Comparison of ENCODE assay signal across 16 mouse cellular contexts in genomic region chr3:88181374-88181773, GRCm38 (mm10). TPM values are rescaled to one million over a fixed set of nuclear protein-coding genes. Genes with fewer than 3 reads are reported as not detected.
A peak's percentile ranks its signal among the peaks of the same experiment; 100 is the strongest.
DNase-seq lines count a peak whose midpoint lies in the region; ATAC-seq lines count a peak whose summit lies in the region.
"Had no signal": no experiment of that assay in that cellular context is flagged by ENCODE, and none has a peak within 500 bp of the region (broad histone marks: within the 10 kb centered on the region; RNA-seq: fewer than 3 reads in every experiment).

No protein-coding gene starts in this region.

- H3K4me1 ChIP-seq in forebrain, embryonic 16.5 days (replicated peaks; ENCODE audit: control insufficient read depth, insufficient read depth, low read length), result peaks cover 5% of the 10 kb centered on the region
- peaks cover 3% of the 10 kb centered on the region; the same call in 1 of the 2 replicates for H3K4me1 ChIP-seq in forebrain, embryonic 11.5 days (replicated peaks; ENCODE audit: control insufficient read depth, insufficient read depth, low read length)

- H3K27me3 ChIP-seq in forebrain, embryonic 16.5 days (replicated peaks; ENCODE audit: control insufficient read depth, insufficient read depth, low read length), result no peaks in the 10 kb centered on the region
- no peaks in the 10 kb centered on the region for H3K27me3 ChIP-seq in forebrain, embryonic 11.5 days (ENCODE audit: control insufficient read depth, insufficient read depth, low read length)

- WGBS in forebrain, embryonic 16.5 days, result 58% methylated on average over 4 of the region's 4 CpGs
- WGBS in forebrain, embryonic 11.5 days, result 76% methylated on average over 4 of the region's 4 CpGs

- no peaks in the 10 kb centered on the region for H3K9me3 ChIP-seq in forebrain, embryonic 16.5 days (ENCODE audit: control insufficient read depth, low read length)
- no peaks in the 10 kb centered on the region for H3K9me3 ChIP-seq in forebrain, embryonic 11.5 days (ENCODE audit: control insufficient read depth, low read length)
- H3K9me3 ChIP-seq: embryonic facial prominence, embryonic 13.5 days; heart, embryonic 15.5 days; hindbrain, embryonic 13.5 days; midbrain, embryonic 13.5 days had no signal

- intact Hi-C loops in gastrocnemius, postnatal 14 days (cut with DNase I; ENCODE audit: low total_unique reads), result loop anchor here (5.0 kb wide), 2 partner anchors 44 to 94 kb away; no protein-coding TSS in a partner anchor

- H3K27ac ChIP-seq in forebrain, embryonic 16.5 days (ENCODE audit: low read length), result peak overlapping the region; percentile 41
- no peak overlapping the region for H3K27ac ChIP-seq in forebrain, embryonic 11.5 days (ENCODE audit: low read depth, low read length)
- H3K27ac ChIP-seq: embryonic facial prominence, embryonic 13.5 days; heart, embryonic 15.5 days; hindbrain, embryonic 13.5 days; liver, embryonic 14.5 days; midbrain, embryonic 13.5 days had no signal

- no peak overlapping the region for H3K9ac ChIP-seq in forebrain, embryonic 16.5 days (replicated peaks; ENCODE audit: low read depth, low read length)
- no peak overlapping the region for H3K9ac ChIP-seq in forebrain, embryonic 11.5 days (ENCODE audit: low read length)
- H3K9ac ChIP-seq: embryonic facial prominence, embryonic 13.5 days; heart, embryonic 15.5 days; hindbrain, embryonic 13.5 days; liver, embryonic 14.5 days; midbrain, embryonic 13.5 days had no signal

- ATAC-seq in forebrain, embryonic 16.5 days, result no peak
- ATAC-seq in forebrain, embryonic 11.5 days (replicated peaks; ENCODE audit: low FRiP score), result no peak
- ATAC-seq: intestine, postnatal 0 days; midbrain, embryonic 13.5 days had no signal

- no peaks in the 10 kb centered on the region for H3K36me3 ChIP-seq in forebrain, embryonic 16.5 days (ENCODE audit: control insufficient read depth, insufficient read depth)
- H3K36me3 ChIP-seq in forebrain, embryonic 11.5 days (ENCODE audit: control insufficient read depth, insufficient read depth, low read length), result no peaks in the 10 kb centered on the region
- H3K36me3 ChIP-seq: embryonic facial prominence, embryonic 13.5 days; heart, embryonic 15.5 days; hindbrain, embryonic 13.5 days; midbrain, embryonic 13.5 days had no signal

- H3K4me3 ChIP-seq in forebrain, embryonic 16.5 days (replicated peaks; ENCODE audit: low read length), result no peak overlapping the region
- no peak overlapping the region for H3K4me3 ChIP-seq in forebrain, embryonic 11.5 days (ENCODE audit: low read depth, low read length)
- H3K4me3 ChIP-seq: embryonic facial prominence, embryonic 13.5 days; heart, embryonic 15.5 days; hindbrain, embryonic 13.5 days; midbrain, embryonic 13.5 days had no signal

- DNase-seq in forebrain, embryonic 11.5 days (ENCODE audit: low spot score), result no peak
- peak; percentile 89 for DNase-seq in adipocyte (ENCODE audit: low spot score)
- peak; percentile 78 for DNase-seq in cerebellum, adult 9-10 months
- peak; percentile 61 for DNase-seq in layer of hippocampus, adult 9-10 months (ENCODE audit: low spot score)
- no peak for DNase-seq in gastrocnemius, postnatal 14 days
- no peak for DNase-seq in T-cell, adult 2 months (ENCODE audit: low spot score)
- DNase-seq in retina, postnatal 1 day, result no peak
- DNase-seq: adrenal gland, postnatal 36 days; kidney, postnatal 4 days had no signal

- H3K4me2 ChIP-seq in forebrain, embryonic 16.5 days (ENCODE audit: low read length), result no peak overlapping the region
- H3K4me2 ChIP-seq in forebrain, embryonic 11.5 days (ENCODE audit: low read depth, low read length, severe bottlenecking), result no peak overlapping the region
- H3K4me2 ChIP-seq: embryonic facial prominence, embryonic 13.5 days; heart, embryonic 15.5 days; hindbrain, embryonic 13.5 days; midbrain, embryonic 13.5 days had no signal

RNA-seq across cellular contexts. Expression of gene Mef2d, which starts 39.2 kb away (rescaled TPM):
- 25.1 and 28.3 TPM in 2 replicates for polyA plus RNA-seq in forebrain, embryonic 16.5 days (2015; fragmentation: Nextera tagmentation; extraction: Ambion mirVana)
- 17.3 and 19.7 TPM in 2 replicates for polyA plus RNA-seq in forebrain, embryonic 11.5 days (2014; fragmentation: Nextera tagmentation; extraction: Ambion mirVana)
- total RNA-seq in gastrocnemius, postnatal 14 days (2021), result 100 to 1,000 TPM; 136 to 137 TPM

Comparison
In these comparisons a context has a peak if more than half of its experiments do, and no peak if none do; other contexts are left out.
1. DNase-seq: peak in adipocyte (single experiment), cerebellum, adult 9-10 months (single experiment) and layer of hippocampus, adult 9-10 months (single experiment); none in forebrain, embryonic 11.5 days (single experiment), gastrocnemius, postnatal 14 days (single experiment), T-cell, adult 2 months (single experiment) and retina, postnatal 1 day (single experiment).